Mouse (Mus musculus): Measurements from ENCODE around the gene Coro2a.
"Not testable (repeated sequence)": the region's sequence is repeated elsewhere in the genome, so short reads cannot be mapped to it uniquely, and the experiment has no call there.

Gene Coro2a

DNA sequence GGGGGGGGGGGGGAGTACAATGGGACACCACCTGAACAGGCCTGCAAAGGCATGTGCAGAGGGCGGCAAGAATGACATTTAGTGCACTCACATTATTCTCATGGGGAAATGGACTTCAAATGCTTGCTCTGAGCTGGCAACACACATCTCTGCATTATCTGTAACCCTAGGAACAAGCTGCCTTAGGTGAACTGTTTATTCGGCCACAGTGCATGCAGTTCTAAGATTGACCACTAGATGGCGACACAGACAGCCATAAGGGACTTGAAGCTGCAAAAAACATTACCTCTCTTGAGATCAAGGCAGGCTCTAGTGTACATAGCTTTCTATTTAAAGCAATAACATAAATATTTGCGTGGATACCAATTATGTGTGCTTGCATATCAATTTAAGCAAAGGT lies 9.2 kb upstream of the Coro2a start:
- DNase-seq: peak; percentile 63 to 88

- DNase-seq: no peak
These were observed 5.6 kb upstream of the Coro2a start for GRCm38 (mm10) chr4:46607601-46608000.

DNA sequence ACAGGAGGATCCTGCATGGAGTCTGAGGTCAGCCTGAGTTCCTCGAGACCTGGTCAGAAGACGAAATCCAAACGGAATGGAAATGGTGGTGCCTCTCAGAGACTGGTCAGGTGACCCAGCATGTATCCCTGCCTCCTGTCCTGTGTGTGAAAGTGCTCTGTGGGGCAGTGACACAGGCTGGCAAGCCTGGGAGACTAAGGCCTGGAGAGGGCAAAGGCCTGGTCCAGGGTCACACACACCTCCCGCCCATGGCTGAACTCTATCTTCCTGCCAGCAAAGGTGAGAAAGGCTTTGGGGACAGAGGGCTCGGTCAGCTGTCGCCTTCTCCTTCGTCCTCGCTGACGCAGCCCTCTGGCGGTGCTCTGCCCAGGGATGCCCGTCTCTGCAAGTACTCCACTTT lies 3.4 kb upstream of the Coro2a start:
- DNase-seq: no peak

- DNase-seq: peak in 1 of 2 experiments; percentile 16
These were observed 702 bp upstream of the Coro2a start for GRCm38 (mm10) chr4:46602704-46603103.

GRCm38 (mm10) chr4:46601258-46601843 lies 651 bp downstream of the Coro2a start:
- peak; percentile 31 to 39 for DNase-seq

- peak in 1 of 2 experiments; percentile 11 for DNase-seq
These were observed 1.3 kb downstream of the Coro2a start for GRCm38 (mm10) chr4:46600473-46601257.

DNA sequence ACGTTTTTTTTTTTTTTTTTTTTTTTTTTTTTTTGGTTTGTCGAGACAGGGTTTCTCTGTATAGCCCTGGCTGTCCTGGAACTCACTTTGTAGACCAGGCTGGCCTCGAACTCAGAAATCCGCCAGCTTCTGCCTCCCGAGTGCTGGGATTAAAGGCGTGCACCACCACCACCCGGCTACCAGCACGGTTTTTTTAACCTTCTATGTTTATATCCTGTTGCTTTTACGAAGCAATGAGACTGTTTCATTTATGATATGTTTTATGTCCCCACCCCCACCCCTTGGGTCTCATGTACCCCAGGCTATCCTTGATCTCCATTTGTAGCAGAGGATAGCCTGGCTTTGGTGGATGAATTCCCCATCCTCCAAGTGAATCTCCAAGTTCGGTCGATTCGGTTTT lies 2.4 kb downstream of the Coro2a start:
- not testable (repeated sequence) for DNase-seq

- peak in 1 of 2 experiments; percentile 15 for DNase-seq
These were observed 3.0 kb downstream of the Coro2a start for GRCm38 (mm10) chr4:46598981-46599380.

GRCm38 (mm10) chr4:46598111-46598510 lies 3.9 kb downstream of the Coro2a start:
- DNase-seq: peak in 1 of 2 experiments; percentile 10

GRCm38 (mm10) chr4:46597286-46597961 lies 4.6 kb downstream of the Coro2a start:
- DNase-seq: peak in 1 of 2 experiments; percentile 19

- DNase-seq: peak in 1 of 2 experiments; percentile 11
These were observed 5.6 kb downstream of the Coro2a start for GRCm38 (mm10) chr4:46596398-46596797.

- DNase-seq: peak in 1 of 2 experiments; percentile 12
These were observed 7.9 kb downstream of the Coro2a start for GRCm38 (mm10) chr4:46594131-46594530.

GRCm38 (mm10) chr4:46593472-46593871 lies 8.5 kb downstream of the Coro2a start:
- no peak for DNase-seq

GRCm38 (mm10) chr4:46591833-46592520 lies 10.0 kb downstream of the Coro2a start:
- DNase-seq: peak; percentile 30 to 40

- no peak for DNase-seq
These were observed 11.2 kb downstream of the Coro2a start for GRCm38 (mm10) chr4:46590810-46591209.

GRCm38 (mm10) chr4:46589946-46590684 lies 11.9 kb downstream of the Coro2a start:
- no peak for DNase-seq

DNA sequence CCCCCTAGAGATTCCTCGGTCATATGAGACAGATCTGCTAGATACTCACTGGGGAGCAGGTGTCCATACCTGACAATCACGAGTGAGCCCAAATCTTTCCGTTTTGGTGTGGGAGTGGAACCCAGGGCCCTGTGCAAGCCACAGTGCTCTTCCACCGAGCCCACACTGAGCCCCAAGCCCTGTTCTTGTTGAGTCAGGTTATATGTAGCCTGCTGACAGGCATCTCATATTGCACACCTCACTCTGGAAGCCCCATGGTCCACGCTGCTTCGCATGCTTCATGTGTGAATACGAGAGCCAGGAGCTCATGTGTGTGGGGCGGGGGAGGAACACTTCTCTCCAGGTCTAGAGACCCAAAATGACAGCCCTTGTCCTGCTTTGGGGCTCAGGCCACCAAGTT lies 12.9 kb downstream of the Coro2a start:
- DNase-seq: peak in 1 of 2 experiments; percentile 9

- DNase-seq: peak in 1 of 2 experiments; percentile 6
These were observed 15.5 kb downstream of the Coro2a start for GRCm38 (mm10) chr4:46586473-46586872.

DNA sequence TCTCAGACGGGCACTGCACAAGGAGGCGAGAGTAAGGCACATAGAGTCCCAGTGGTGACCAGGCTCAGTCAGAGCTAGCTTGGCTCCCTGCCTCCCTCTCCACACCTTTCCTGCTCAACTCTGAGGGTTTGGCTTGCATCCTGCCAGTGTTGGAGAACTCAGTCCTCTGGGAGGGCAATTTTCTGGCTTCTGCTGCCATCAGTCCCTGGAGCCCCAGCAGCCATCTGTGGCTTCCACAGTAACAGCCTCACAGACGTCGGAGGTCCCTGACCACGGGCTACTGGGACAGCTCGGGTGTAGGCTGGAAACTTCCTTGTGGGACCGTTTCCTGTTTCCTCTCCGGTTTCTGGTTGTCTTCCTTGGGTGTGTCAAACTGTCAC lies 16.2 kb downstream of the Coro2a start:
- peak in 1 of 2 experiments; percentile 16 for DNase-seq

GRCm38 (mm10) chr4:46585041-46585810 lies 16.8 kb downstream of the Coro2a start:
- no peak for DNase-seq

DNA sequence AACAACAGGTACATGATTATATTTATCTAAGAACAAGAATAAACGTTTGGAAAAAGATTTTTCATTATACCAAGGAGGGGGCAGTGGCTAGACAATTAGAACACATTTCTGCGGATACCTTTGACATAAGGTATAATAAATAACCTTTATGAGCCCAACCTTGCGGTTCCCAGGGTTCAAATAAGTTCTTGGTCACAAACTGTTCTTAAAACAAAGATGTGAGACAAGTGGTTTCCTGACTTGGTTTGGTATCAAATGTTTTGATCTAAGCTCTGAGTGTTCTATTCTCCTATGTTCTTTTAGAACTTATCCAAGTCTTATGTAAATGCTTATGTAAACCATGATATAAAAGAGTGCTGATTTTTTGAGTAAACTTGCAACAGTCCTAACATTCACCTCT lies 17.5 kb downstream of the Coro2a start:
- DNase-seq: not testable (repeated sequence)

DNA sequence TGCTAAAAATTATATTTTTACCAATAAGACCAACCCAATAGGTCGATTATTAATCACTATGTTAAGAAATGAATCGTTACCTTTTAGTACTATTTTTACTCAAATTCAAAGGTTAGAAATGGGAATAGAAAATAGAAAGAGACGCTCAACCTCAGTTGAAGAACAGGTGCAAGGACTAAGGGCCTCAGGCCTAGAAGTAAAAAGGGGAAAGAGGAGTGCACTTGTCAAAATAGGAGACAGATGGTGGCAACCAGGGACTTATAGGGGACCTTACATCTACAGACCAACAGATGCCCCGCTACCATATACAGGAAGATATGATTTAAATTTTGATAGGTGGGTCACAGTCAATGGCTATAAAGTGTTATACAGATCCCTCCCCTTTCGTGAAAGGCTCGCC lies 17.9 kb downstream of the Coro2a start:
- DNase-seq: not testable (repeated sequence)

Measured in lung, postnatal 4 days (tissue).